Mouse (Mus musculus) c-Kit-positive CD71-positive TER-119-positive erythroid progenitor cells, embryonic 14.5 days (primary cell): Measurements from ENCODE around the gene Eri3.
A peak's percentile ranks its signal among the peaks of the same experiment; 100 is the strongest.

Experiments
- DNase-seq: peaks from one replicate; pipeline ENCODE4 v3.0.0-alpha.2; 2013; ENCODE audit warnings: low spot score

Gene Eri3

DNA sequence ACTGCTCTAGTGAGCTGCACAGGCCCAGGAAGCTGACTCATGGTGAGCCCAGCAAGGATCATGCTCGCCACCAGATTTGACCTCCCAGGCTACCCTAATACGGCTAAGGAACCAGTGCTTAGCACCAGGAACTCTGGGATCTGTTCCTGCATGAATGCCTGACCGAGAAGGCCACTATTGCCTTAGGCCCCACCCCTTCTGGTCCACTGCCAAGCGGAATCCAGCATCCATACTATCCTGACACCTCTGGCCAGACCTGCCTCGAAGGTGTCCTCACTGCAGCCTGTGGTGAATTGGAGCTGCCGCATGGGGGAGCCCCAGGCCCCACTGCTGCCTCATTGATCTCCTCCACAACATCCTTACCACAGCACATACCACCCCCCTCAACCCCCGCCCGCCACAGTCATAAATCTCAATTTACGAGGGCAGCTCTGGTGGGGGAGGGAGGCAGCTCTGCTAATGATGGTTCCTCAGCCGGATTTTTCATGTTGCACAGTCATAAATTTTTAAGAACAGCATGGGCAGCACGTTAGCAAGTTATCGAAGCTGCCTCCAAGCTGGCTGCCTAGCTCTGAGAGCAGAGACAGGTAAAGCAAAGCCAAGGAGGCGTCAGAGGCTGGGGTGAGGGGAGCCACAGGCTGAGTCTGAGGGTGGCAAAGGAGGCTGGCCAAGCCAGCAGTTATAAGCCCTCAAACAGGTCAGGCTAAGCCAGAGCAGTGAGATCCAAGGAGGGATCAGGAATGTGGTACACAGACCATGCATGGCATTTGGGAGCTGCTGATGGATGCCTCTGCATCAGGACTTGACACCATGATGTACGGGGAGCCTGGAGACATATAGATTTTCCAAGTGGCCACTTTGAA, 108.6 kb downstream of the Eri3 start:
- DNase-seq: no peak

GRCm38 (mm10) chr4:117660001-117660400, 109.8 kb downstream of the Eri3 start:
- DNase-seq: no peak

DNA sequence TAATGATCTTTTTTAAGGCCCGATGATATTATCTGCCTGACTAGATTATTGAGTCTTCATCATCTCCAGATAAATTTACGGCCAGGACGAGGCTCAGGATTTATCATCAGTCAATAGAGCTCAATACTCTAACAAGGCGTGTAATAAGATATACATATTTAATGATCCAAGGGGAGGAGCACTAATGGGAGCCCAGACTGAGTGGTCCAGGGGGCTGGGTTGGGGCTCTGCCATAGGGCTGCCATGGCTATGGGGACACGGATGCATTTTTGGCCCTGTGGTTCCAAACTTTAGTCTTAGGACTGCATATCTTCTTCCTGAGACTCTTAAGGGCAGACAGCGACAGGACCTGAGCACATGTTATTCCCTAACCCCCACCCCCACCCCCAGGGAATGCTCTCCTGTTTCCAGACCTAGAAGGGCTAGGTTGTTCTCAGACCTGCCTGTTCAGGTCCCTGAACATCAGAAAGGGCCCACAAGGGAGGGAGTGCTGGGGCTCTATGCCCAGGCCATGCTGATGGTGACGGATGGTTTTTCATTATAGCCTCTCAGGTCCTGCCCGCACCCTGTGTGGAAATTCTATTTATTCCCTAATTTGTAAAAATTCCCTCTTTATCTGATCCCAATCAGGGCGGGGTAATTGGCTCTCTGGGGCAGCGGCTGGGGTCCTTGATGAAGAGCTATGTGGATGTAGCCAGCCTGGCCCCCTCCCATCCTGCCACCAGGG, 114.4 kb downstream of the Eri3 start:
- no peak for DNase-seq

DNA sequence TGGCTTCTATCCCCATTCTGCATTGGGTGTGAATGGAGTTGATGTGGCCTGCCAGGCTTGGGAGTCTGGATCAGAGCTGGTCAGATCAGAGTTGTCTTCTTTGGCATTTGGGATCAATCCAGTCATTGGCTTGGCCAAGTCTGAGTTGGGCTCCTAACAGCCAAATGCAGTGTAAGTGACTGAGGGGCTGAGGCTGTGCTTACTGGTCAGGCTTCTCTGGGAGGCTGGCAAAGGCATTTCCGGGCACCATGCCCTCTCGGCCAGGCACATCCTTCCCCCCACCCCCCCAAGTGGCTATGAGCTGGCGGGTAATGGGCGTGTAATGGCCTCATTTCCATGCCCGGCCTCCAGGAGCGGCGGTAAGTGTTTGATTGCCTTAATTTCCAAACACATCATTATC, 115.4 kb downstream of the Eri3 start:
- no peak for DNase-seq

GRCm38 (mm10) chr4:117666054-117666453, 115.9 kb downstream of the Eri3 start:
- DNase-seq: no peak

- DNase-seq: no peak
Measured at GRCm38 (mm10) chr4:117669874-117670273, 119.7 kb downstream of the Eri3 start.

GRCm38 (mm10) chr4:117672042-117672441, 121.9 kb downstream of the Eri3 start:
- DNase-seq: no peak

DNA sequence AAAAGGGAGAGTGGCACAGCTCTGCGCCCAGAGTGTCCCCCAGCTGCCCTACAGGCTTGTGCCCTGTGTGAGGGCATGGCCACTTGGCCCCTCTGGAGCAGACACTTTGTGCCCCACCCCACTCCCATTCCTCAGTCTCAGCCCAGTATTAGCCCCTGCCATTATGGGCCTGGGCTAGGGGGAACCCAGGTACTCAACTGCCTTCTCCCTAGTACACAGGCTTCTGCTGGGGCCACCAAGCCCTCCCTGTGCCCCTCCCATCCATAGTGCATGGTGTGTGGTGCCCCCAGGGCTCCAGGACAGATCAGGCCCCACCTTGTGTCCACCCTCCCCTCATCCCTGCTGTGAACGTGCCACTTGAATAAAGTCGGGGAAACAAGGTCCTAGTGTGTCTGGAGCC, 123.7 kb downstream of the Eri3 start:
- DNase-seq: no peak

DNA sequence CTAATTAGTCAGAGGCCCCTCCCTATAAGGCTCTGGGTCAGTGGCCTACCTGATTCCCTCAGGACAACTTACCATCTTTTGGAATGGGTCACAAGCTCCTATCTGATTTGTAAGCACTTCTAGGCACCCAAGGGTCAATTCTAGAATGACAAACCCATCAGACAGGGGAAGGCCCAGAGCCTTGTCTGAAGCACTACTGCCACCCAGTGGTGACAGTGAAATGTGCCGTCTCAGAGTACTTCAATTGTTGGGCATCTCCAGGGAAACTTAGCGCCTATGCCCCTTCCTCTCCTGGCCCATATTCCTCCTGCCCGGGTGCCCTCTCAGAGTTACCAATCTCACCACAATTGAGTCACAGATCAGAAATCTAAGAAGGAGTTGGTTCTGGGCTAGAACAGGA, 126.7 kb downstream of the Eri3 start:
- peak; percentile 74 for DNase-seq

DNA sequence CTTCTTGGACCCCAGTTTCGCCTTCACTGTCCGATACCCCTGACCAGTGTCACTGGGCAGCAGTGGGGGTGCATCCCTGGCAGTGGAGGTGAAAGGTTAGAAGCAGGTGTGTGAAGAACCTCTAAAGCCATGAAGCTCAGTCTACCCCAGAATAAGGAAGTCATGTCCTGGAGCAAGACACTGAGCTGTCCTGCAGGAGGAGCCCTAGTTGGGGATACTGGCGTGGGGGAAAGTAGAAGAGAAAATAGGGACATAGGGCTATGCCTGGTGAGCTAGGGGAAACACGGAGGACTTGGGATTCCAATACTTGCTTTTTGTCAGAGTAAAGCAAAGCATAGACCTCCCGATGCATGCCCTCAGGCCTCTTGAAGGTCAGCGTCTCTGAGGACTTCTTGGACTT, 130.8 kb downstream of the Eri3 start:
- no peak for DNase-seq

DNA sequence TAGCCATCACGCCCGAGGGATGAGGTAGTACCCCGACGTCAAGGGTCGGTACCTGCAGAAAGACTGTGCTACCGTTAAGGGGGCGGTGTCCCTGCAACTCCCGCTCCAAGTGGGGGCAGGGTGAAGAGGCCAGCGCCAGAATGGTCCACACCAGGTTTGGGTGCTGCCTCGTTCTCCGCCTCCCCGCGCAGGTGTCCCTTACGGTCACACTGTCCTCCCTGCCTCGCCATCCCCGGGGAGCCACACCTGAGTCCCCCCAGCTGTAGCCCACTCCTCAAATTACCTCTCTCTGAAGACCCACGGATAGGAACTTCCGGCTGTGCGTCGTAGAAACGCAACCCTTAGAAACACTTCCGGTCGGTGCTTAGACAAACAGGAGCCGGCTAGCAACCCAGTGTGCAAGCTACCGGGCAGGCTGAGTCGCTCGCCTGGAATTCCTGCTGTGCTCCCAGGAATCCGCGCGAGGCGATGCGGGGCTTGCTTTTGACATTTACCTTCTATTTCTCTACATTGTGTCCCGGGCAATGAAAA, 131.8 kb downstream of the Eri3 start, which contains the start of gene Dmap1:
Gene Dmap1 (minus strand): TSS at position 343 of the 531 bp plus-strand sequence.
- peak; percentile 83 for DNase-seq

GRCm38 (mm10) chr4:117682463-117682862, 132.3 kb downstream of the Eri3 start:
- DNase-seq: no peak

DNA sequence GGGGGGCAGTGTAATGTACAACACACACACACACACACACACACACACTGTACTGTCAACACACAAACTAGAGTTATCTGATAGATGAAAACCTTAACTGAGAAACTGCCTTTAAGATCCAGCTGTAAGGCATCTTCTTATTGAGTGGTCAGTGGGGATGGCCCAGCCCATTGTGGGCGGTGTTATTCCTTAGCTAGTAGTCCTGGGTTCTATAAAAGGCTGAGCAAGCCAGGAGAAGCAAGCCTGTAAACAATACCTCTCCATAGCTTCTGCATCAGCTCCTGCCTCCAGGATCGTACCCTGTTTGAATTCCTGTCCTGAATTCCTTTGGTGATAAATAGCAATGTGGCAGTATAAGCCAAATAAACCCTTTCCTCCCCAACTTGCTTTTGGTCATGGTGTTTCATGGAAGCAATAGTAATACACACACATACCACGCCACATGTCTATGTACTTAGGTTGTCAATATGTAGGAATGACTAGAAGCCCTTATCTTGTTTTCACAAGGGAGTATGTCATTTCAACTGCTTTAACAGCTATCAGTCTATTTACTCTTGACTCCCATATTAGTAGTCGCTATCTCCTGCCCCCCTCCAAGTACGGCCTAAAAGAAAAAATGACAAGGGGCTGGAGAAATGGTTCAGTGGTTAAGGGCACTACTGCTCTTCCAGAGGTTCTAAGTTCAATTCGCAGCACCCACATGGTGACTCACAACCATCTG, 133.0 kb downstream of the Eri3 start:
- no peak for DNase-seq

GRCm38 (mm10) chr4:117686354-117686753, 136.2 kb downstream of the Eri3 start:
- DNase-seq: no peak

DNA sequence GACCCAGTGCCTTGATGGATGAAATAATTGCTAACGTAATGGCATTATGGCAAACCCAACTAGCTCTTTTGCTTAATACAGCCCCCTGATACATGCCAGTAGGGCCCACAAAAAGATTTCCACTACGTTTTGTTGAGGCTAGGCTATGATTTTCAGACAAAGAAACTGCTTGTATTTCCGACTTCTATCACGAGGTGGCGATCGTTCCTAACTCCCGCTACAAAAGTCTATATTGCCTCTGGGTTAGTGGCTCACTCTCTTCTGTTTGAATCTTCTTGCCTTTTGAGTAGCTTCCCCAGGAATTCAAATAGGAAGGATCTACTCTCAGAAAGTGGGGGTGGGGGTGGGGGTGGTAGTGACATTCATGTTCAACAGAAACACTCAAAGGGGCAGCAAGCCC, 155.2 kb downstream of the Eri3 start:
- peak; percentile 39 for DNase-seq

DNA sequence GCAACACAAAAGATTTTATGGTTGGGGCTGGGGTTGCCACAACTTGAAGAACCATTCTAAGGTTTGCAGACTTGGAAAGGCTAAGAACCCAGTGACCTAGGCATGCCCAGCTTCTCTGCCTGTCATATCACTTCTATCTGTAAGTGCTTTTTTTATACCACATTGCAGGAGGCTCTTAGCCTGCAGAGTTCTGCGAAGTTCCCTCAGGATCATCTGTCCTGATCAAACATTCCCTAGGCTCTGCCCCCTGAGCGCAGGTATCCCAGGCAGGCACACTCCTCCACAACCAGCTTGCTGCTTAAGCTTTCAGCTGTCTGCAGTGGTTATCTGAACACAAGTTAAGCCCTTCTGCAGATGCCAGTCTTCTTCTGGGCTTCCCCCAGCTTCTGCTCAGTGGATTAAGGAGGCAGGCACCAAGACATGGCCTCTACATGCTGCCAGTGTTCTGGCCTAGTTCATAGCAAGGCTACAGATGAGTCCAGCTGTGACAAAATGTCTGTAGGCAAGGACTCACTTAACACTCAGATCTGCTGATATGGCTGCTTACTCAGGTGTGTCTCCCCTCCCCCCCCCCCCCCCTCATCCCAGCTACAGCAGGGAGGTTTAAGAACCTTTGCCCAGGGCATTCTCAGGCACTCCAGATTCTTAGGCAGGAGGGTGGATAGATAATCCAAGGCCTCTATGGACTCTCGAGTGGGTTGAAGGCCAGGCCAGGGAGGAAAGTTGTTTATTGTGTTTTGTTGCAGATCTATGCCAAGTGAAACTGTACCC, 158.8 kb downstream of the Eri3 start:
- DNase-seq: no peak

GRCm38 (mm10) chr4:117712314-117712713, 162.1 kb downstream of the Eri3 start:
- DNase-seq: no peak

GRCm38 (mm10) chr4:117713303-117714098, 163.3 kb downstream of the Eri3 start:
- DNase-seq: no peak
